Mouse (Mus musculus): ENCODE measurements around the gene Panx1. TPM values are rescaled to one million over a fixed set of nuclear protein-coding genes. Genes with fewer than 3 reads are reported as not detected.

Gene Panx1
- polyA plus RNA-seq, 1 experiment from 2014 or later: 4.0 TPM

GRCm38 (mm10) chr9:14967598-14967997 is 77.7 kb downstream of the Panx1 start:
- H3K9ac ChIP-seq (replicated peaks): no peak overlapping the region
- no peak for TF ChIP-seq EP300 (IDR thresholded peaks at IDR 0.05; ENCODE audit: low read depth)
- TF ChIP-seq CTCF (IDR thresholded peaks at IDR 0.05; ENCODE audit: low read depth): no peak
- no peak overlapping the region for H3K4me2 ChIP-seq (ENCODE audit: low read depth, low read length)
- no peaks in the 10 kb centered on the region for H3K9me3 ChIP-seq (ENCODE audit: low read length)
- no peak overlapping the region for H3K4me3 ChIP-seq (ENCODE audit: low read depth, low read length)
- H3K4me1 ChIP-seq (ENCODE audit: insufficient read depth): no peaks in the 10 kb centered on the region; the same call in 1 of the 2 replicates
- no peak for ATAC-seq
- DNase-seq: no peak
- WGBS (ENCODE audit: insufficient replicate concordance): 78% methylated on average over 1 of the region's 1 CpGs
- H3K27me3 ChIP-seq (ENCODE audit: insufficient read depth, low read length): no peaks in the 10 kb centered on the region
- H3K36me3 ChIP-seq (replicated peaks; ENCODE audit: insufficient read depth, low read length): no peaks in the 10 kb centered on the region
- no peak overlapping the region for H3K27ac ChIP-seq (ENCODE audit: low read depth)

- WGBS (ENCODE audit: insufficient replicate concordance): 47% methylated on average over 4 of the region's 4 CpGs
- Histone ChIP-seq H3K4me2 (ENCODE audit: low read depth, low read length) (no peak overlapping the region), H3K4me1 (ENCODE audit: insufficient read depth) (no peaks in the 10 kb centered on the region; the same call in 1 of the 2 replicates), H3K4me3 (ENCODE audit: low read depth, low read length) (no peak overlapping the region), H3K36me3 (replicated peaks; ENCODE audit: insufficient read depth, low read length) (no peaks in the 10 kb centered on the region), H3K9me3 (ENCODE audit: low read length) (no peaks in the 10 kb centered on the region), H3K27me3 (ENCODE audit: insufficient read depth, low read length) (no peaks in the 10 kb centered on the region), H3K9ac (replicated peaks) (no peak overlapping the region), H3K27ac (ENCODE audit: low read depth) (no peak overlapping the region)
- no peak for DNase-seq
- no peak for ATAC-seq
- TF ChIP-seq EP300 (IDR thresholded peaks at IDR 0.05; ENCODE audit: low read depth) (no peak), CTCF (IDR thresholded peaks at IDR 0.05; ENCODE audit: low read depth) (no peak)
Measured at GRCm38 (mm10) chr9:14966787-14967186, 78.5 kb downstream of the Panx1 start.

DNA sequence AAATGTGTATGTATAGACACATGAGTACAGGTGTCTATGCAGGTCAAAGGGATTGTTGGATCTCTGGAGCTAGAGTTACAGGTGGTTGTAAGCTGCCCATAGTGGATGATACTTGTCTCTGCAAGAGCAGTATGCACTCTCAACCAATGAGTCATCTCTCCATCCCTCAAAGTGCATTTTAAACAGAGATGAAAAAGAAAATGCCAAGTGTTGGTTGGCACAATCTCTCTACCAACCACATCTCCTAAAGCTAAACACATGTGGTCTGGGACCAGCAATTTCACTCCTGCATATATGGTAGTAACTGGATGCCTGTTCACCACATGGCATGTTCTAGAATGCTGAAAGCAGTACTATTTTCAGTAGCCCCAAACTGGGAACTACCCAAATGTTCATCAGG is 79.9 kb downstream of the Panx1 start:
- H3K36me3 ChIP-seq (replicated peaks; ENCODE audit: insufficient read depth, low read length): no peaks in the 10 kb centered on the region
- H3K4me2 ChIP-seq (ENCODE audit: low read depth, low read length): no peak overlapping the region
- no peak overlapping the region for H3K27ac ChIP-seq (ENCODE audit: low read depth)
- H3K9ac ChIP-seq (replicated peaks): no peak overlapping the region
- TF ChIP-seq EP300 (IDR thresholded peaks at IDR 0.05; ENCODE audit: low read depth) (no peak), CTCF (IDR thresholded peaks at IDR 0.05; ENCODE audit: low read depth) (no peak)
- no peak overlapping the region for H3K4me3 ChIP-seq (ENCODE audit: low read depth, low read length)
- no peaks in the 10 kb centered on the region; the same call in 1 of the 2 replicates for H3K4me1 ChIP-seq (ENCODE audit: insufficient read depth)
- no peaks in the 10 kb centered on the region for H3K27me3 ChIP-seq (ENCODE audit: insufficient read depth, low read length)
- DNase-seq (no peak), ATAC-seq (no peak)
- no peaks in the 10 kb centered on the region for H3K9me3 ChIP-seq (ENCODE audit: low read length)

- Histone ChIP-seq H3K4me3 (ENCODE audit: low read depth, low read length) (no peak overlapping the region), H3K4me2 (ENCODE audit: low read depth, low read length) (no peak overlapping the region), H3K9ac (replicated peaks) (no peak overlapping the region), H3K4me1 (ENCODE audit: insufficient read depth) (no peaks in the 10 kb centered on the region), H3K36me3 (replicated peaks; ENCODE audit: insufficient read depth, low read length) (no peaks in the 10 kb centered on the region), H3K27me3 (ENCODE audit: insufficient read depth, low read length) (no peaks in the 10 kb centered on the region), H3K9me3 (ENCODE audit: low read length) (no peaks in the 10 kb centered on the region), H3K27ac (ENCODE audit: low read depth) (no peak overlapping the region)
- TF ChIP-seq EP300 (IDR thresholded peaks at IDR 0.05; ENCODE audit: low read depth) (no peak), CTCF (IDR thresholded peaks at IDR 0.05; ENCODE audit: low read depth) (no peak)
- WGBS (ENCODE audit: insufficient replicate concordance): 80% methylated on average over 1 of the region's 1 CpGs
- no peak for DNase-seq
- ATAC-seq: no peak
Measured at GRCm38 (mm10) chr9:14962769-14963168, 82.5 kb downstream of the Panx1 start.

GRCm38 (mm10) chr9:14954659-14955058 is 90.6 kb downstream of the Panx1 start:
- no peaks in the 10 kb centered on the region for H3K27me3 ChIP-seq (ENCODE audit: insufficient read depth, low read length)
- no peak for TF ChIP-seq EP300 (IDR thresholded peaks at IDR 0.05; ENCODE audit: low read depth)
- no peak for TF ChIP-seq CTCF (IDR thresholded peaks at IDR 0.05; ENCODE audit: low read depth)
- no peaks in the 10 kb centered on the region for H3K36me3 ChIP-seq (replicated peaks; ENCODE audit: insufficient read depth, low read length)
- no peaks in the 10 kb centered on the region for H3K9me3 ChIP-seq (ENCODE audit: low read length)
- no peak overlapping the region for H3K9ac ChIP-seq (replicated peaks)
- no peak overlapping the region for H3K4me3 ChIP-seq (ENCODE audit: low read depth, low read length)
- no peak for ATAC-seq
- 33% methylated on average over 1 of the region's 1 CpGs for WGBS (ENCODE audit: insufficient replicate concordance)
- no peak overlapping the region for H3K4me2 ChIP-seq (ENCODE audit: low read depth, low read length)
- no peak for DNase-seq
- no peak overlapping the region for H3K27ac ChIP-seq (ENCODE audit: low read depth)
- no peaks in the 10 kb centered on the region for H3K4me1 ChIP-seq (ENCODE audit: insufficient read depth)

Other genes starting within 250 kb of the Panx1 start
- gene Gpr83, start 185.3 kb downstream of the Panx1 start, polyA plus RNA-seq (2015; fragmentation: Nextera tagmentation; extraction: Ambion mirVana): not detected in 2 replicates
- gene Izumo1r, start 141.5 kb downstream of the Panx1 start, polyA plus RNA-seq (2015; fragmentation: Nextera tagmentation; extraction: Ambion mirVana): not detected in 2 replicates
- gene Hephl1, start 66.6 kb upstream of the Panx1 start, polyA plus RNA-seq (2015; fragmentation: Nextera tagmentation; extraction: Ambion mirVana): 0.02 TPM in 1 of 2 replicates, not detected in the other
- 0.22 and 0.39 TPM in 2 replicates for gene Vstm5, start 193.6 kb upstream of the Panx1 start, polyA plus RNA-seq (2015; fragmentation: Nextera tagmentation; extraction: Ambion mirVana)
- 12.3 and 13.6 TPM in 2 replicates for gene Med17, start 234.5 kb upstream of the Panx1 start, polyA plus RNA-seq (2015; fragmentation: Nextera tagmentation; extraction: Ambion mirVana)

Data from liver, postnatal 0 days (tissue).